Mouse (Mus musculus) left cerebral cortex, postnatal 36 days (tissue): ENCODE measurements at regions not wholly inside any gene's neighbourhood (a gene's known extent, or its start where the extent isn't known, plus 50 kb on each side); places are given as distances from the start of the nearest gene placed in this dataset.

ENCODE experiments used
- DNase-seq, 2 experiments: peaks; one replicate each; pipeline ENCODE4 v3.0.0; 2021 to 2022; ENCODE audit warnings: low spot score in 2 of 2, mixed read lengths in 1 of 2
- intact Hi-C: fragments of 180-260 bp; cut with DNase I; formaldehyde crosslinking; loops from one replicate; pipeline ENCODE4 v1.15.1; 2025

GRCm38 (mm10) chr16:85966892-85967444 lies 65.3 kb upstream of the Adamts5 start:
- intact Hi-C loops = no loop called here
- DNase-seq = no peak

GRCm38 (mm10) chr16:85966251-85966650 lies 64.6 kb upstream of the Adamts5 start:
- DNase-seq = no peak
- intact Hi-C loops = no loop called here

GRCm38 (mm10) chr16:85964352-85965210 lies 63.0 kb upstream of the Adamts5 start:
- intact Hi-C loops = no loop called here
- DNase-seq = no peak

- no peak for DNase-seq
- intact Hi-C loops = no loop called here
These were observed 54.5 kb upstream of the Adamts5 start for GRCm38 (mm10) chr16:85956006-85956562.

GRCm38 (mm10) chr16:85951628-85952027 lies 50.0 kb upstream of the Adamts5 start:
- intact Hi-C loops = no loop called here
- no peak for DNase-seq
